Mouse (Mus musculus): ENCODE results near the gene Kbtbd8. TPM values are rescaled to one million over a fixed set of nuclear protein-coding genes. Genes with fewer than 3 reads are reported as not detected.

The Kbtbd8 gene
- 4.7 and 6.2 TPM in 2 replicates for polyA plus RNA-seq (2014; fragmentation: Nextera tagmentation; extraction: Ambion mirVana)

GRCm38 (mm10) chr6:95116946-95117345, at the start of gene Kbtbd8:
Gene Kbtbd8, plus strand, starts transcription at chr6:95117240.
- peak within 1 kb of the TSS; percentile 52 for H3K9ac ChIP-seq (replicated peaks; ENCODE audit: low read depth, low read length)
- 22% methylated on average over 13 of the region's 13 CpGs for WGBS
- no peaks in the 10 kb centered on the region; the same call in 1 of the 2 replicates for H3K36me3 ChIP-seq (ENCODE audit: control insufficient read depth, insufficient read depth, low read length)
- peak within 1 kb of the TSS; percentile 63; the same call in 1 of the 2 replicates for H3K27ac ChIP-seq (ENCODE audit: low read length)
- H3K4me2 ChIP-seq (replicated peaks; ENCODE audit: low read depth, low read length): peak within 1 kb of the TSS; percentile 56
- ATAC-seq (ENCODE audit: insufficient number of reproducible peaks, insufficient read depth, low FRiP score, low read depth): no peak
- H3K4me3 ChIP-seq (ENCODE audit: low read depth, low read length): peak within 1 kb of the TSS; percentile 73
- H3K27me3 ChIP-seq (ENCODE audit: control insufficient read depth, insufficient read depth, low read length): 0 out of 2 replicates have a peak, but pooled peaks cover 2% of the 10 kb centered on the region
- no peaks in the 10 kb centered on the region for H3K9me3 ChIP-seq (ENCODE audit: control insufficient read depth, low read depth, low read length)
- H3K4me1 ChIP-seq (ENCODE audit: control insufficient read depth, insufficient read depth, low read length): peaks cover 3% of the 10 kb centered on the region; the same call in 1 of the 2 replicates

DNA sequence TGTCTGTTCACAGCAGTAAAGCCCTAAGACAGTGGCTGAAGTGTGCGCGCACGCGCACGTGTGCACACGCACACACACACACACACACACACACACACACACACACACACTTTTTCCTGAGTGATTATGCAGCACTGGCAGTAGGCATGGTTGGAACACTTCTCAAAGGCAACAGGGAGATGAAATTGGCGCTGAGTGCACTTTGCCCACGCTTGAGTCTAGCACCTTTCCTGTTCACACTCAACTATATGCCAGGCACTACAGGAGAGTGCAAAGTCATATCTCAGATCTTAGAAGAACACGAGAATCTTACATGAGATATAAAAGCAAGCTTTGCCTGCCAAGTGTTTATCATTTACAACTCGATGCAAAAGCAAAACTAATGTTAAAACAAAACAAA, 47.3 kb upstream of the Kbtbd8 start:
- Histone ChIP-seq H3K9me3 (ENCODE audit: control insufficient read depth, low read depth, low read length) (no peaks in the 10 kb centered on the region), H3K27me3 (ENCODE audit: control insufficient read depth, insufficient read depth, low read length) (no peaks in the 10 kb centered on the region), H3K9ac (replicated peaks; ENCODE audit: low read depth, low read length) (no peak overlapping the region), H3K27ac (ENCODE audit: low read length) (no peak overlapping the region), H3K4me3 (ENCODE audit: low read depth, low read length) (no peak overlapping the region), H3K4me1 (ENCODE audit: control insufficient read depth, insufficient read depth, low read length) (no peaks in the 10 kb centered on the region), H3K4me2 (replicated peaks; ENCODE audit: low read depth, low read length) (no peak overlapping the region), H3K36me3 (ENCODE audit: control insufficient read depth, insufficient read depth, low read length) (no peaks in the 10 kb centered on the region)
- ATAC-seq (ENCODE audit: insufficient number of reproducible peaks, insufficient read depth, low FRiP score, low read depth): no peak
- 88% methylated on average over 10 of the region's 10 CpGs for WGBS

DNA sequence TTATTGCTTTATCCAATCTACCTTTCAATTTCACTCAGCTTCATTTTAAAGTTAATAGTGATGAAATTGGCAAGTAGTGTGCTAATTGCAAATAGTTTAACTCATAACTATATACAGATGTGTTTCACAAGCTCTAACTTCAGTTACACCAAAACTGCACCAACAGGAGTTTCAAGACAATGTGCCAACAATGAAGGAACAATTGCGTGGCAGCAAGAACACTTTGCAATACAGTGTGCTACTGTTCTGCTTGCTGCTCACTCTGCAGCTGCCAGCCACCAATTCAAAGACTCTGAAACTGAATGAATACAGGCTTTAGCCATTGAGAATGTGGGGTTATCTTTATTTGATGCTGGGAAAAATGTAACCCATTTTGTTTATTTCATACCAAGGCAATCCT, 31.8 kb upstream of the Kbtbd8 start:
- Histone ChIP-seq H3K36me3 (ENCODE audit: control insufficient read depth, insufficient read depth, low read length) (no peaks in the 10 kb centered on the region), H3K27me3 (ENCODE audit: control insufficient read depth, insufficient read depth, low read length) (no peaks in the 10 kb centered on the region), H3K4me2 (replicated peaks; ENCODE audit: low read depth, low read length) (no peak overlapping the region), H3K9ac (replicated peaks; ENCODE audit: low read depth, low read length) (no peak overlapping the region), H3K4me1 (ENCODE audit: control insufficient read depth, insufficient read depth, low read length) (no peaks in the 10 kb centered on the region), H3K9me3 (ENCODE audit: control insufficient read depth, low read depth, low read length) (no peaks in the 10 kb centered on the region), H3K4me3 (ENCODE audit: low read depth, low read length) (no peak overlapping the region), H3K27ac (ENCODE audit: low read length) (no peak overlapping the region)
- 79% methylated on average over 1 of the region's 1 CpGs for WGBS
- ATAC-seq (ENCODE audit: insufficient number of reproducible peaks, insufficient read depth, low FRiP score, low read depth): no peak

- WGBS: 70% methylated on average over 6 of the region's 6 CpGs
- H3K27ac ChIP-seq (ENCODE audit: low read length): no peak overlapping the region
- H3K27me3 ChIP-seq (ENCODE audit: control insufficient read depth, insufficient read depth, low read length): no peaks in the 10 kb centered on the region
- no peak overlapping the region for H3K9ac ChIP-seq (replicated peaks; ENCODE audit: low read depth, low read length)
- no peaks in the 10 kb centered on the region for H3K4me1 ChIP-seq (ENCODE audit: control insufficient read depth, insufficient read depth, low read length)
- no peaks in the 10 kb centered on the region for H3K36me3 ChIP-seq (ENCODE audit: control insufficient read depth, insufficient read depth, low read length)
- no peak for ATAC-seq (ENCODE audit: insufficient number of reproducible peaks, insufficient read depth, low FRiP score, low read depth)
- no peaks in the 10 kb centered on the region for H3K9me3 ChIP-seq (ENCODE audit: control insufficient read depth, low read depth, low read length)
- no peak overlapping the region for H3K4me2 ChIP-seq (replicated peaks; ENCODE audit: low read depth, low read length)
- H3K4me3 ChIP-seq (ENCODE audit: low read depth, low read length): no peak overlapping the region
Measured at GRCm38 (mm10) chr6:95087154-95087846, 29.7 kb upstream of the Kbtbd8 start.

GRCm38 (mm10) chr6:95088075-95088474, 29.0 kb upstream of the Kbtbd8 start:
- ATAC-seq (ENCODE audit: insufficient number of reproducible peaks, insufficient read depth, low FRiP score, low read depth): no peak
- Histone ChIP-seq H3K4me2 (replicated peaks; ENCODE audit: low read depth, low read length) (no peak overlapping the region), H3K9ac (replicated peaks; ENCODE audit: low read depth, low read length) (no peak overlapping the region), H3K36me3 (ENCODE audit: control insufficient read depth, insufficient read depth, low read length) (no peaks in the 10 kb centered on the region), H3K9me3 (ENCODE audit: control insufficient read depth, low read depth, low read length) (no peaks in the 10 kb centered on the region), H3K4me1 (ENCODE audit: control insufficient read depth, insufficient read depth, low read length) (no peaks in the 10 kb centered on the region), H3K27me3 (ENCODE audit: control insufficient read depth, insufficient read depth, low read length) (no peaks in the 10 kb centered on the region), H3K4me3 (ENCODE audit: low read depth, low read length) (no peak overlapping the region), H3K27ac (ENCODE audit: low read length) (no peak overlapping the region)
- WGBS: 48% methylated on average over 4 of the region's 4 CpGs

- no peaks in the 10 kb centered on the region for H3K27me3 ChIP-seq (ENCODE audit: control insufficient read depth, insufficient read depth, low read length)
- H3K36me3 ChIP-seq (ENCODE audit: control insufficient read depth, insufficient read depth, low read length): no peaks in the 10 kb centered on the region
- H3K4me2 ChIP-seq (replicated peaks; ENCODE audit: low read depth, low read length): no peak overlapping the region
- no peaks in the 10 kb centered on the region for H3K9me3 ChIP-seq (ENCODE audit: control insufficient read depth, low read depth, low read length)
- H3K9ac ChIP-seq (replicated peaks; ENCODE audit: low read depth, low read length): no peak overlapping the region
- H3K4me3 ChIP-seq (ENCODE audit: low read depth, low read length): no peak overlapping the region
- 51% methylated on average over 2 of the region's 2 CpGs for WGBS
- peaks cover 4% of the 10 kb centered on the region; the same call in 1 of the 2 replicates for H3K4me1 ChIP-seq (ENCODE audit: control insufficient read depth, insufficient read depth, low read length)
- H3K27ac ChIP-seq (ENCODE audit: low read length): no peak overlapping the region
- no peak for ATAC-seq (ENCODE audit: insufficient number of reproducible peaks, insufficient read depth, low FRiP score, low read depth)
Measured at GRCm38 (mm10) chr6:95094695-95095094, 22.3 kb upstream of the Kbtbd8 start.

DNA sequence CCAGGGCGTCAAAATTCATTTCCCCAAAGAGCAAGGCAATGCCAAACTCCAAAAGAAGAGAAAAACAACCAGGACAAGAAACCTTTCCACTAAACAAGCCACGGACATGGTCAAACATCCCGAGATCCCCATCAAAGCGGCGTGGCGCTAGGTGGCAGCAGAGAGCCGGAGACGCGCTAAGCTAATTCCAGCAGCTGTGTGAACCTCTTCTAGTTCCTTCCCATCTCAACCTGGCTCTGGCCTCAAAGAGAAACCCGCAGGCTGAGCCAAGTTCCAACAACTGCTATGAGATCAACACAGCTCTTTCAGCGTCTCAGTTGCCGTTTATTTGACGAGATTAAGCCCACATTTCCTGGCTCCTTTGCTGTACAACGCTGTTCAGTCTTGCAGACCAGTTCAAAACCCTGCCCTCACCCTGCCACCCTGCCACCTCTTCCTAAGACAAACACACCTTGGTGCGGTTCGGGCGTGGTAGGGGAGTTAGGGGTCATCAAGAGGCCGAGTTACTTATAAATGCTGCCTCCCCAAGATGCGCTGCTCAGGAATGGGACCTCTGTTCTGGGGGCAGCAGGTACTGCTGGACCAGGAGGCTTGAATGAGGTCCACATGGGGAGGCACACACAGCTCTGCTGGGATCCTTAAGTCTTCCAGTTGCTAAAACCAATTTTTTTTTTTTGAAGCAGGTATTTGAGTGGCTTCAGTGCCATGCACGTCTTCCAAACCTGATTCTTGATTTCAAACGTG, 18.5 kb upstream of the Kbtbd8 start:
- H3K4me1 ChIP-seq (ENCODE audit: control insufficient read depth, insufficient read depth, low read length): peaks cover 4% of the 10 kb centered on the region; the same call in 1 of the 2 replicates
- no peak overlapping the region for H3K9ac ChIP-seq (replicated peaks; ENCODE audit: low read depth, low read length)
- H3K27me3 ChIP-seq (ENCODE audit: control insufficient read depth, insufficient read depth, low read length): no peaks in the 10 kb centered on the region
- no peak overlapping the region for H3K4me2 ChIP-seq (replicated peaks; ENCODE audit: low read depth, low read length)
- no peaks in the 10 kb centered on the region for H3K36me3 ChIP-seq (ENCODE audit: control insufficient read depth, insufficient read depth, low read length)
- no peak overlapping the region for H3K4me3 ChIP-seq (ENCODE audit: low read depth, low read length)
- 16% methylated on average over 21 of the region's 21 CpGs for WGBS
- ATAC-seq (ENCODE audit: insufficient number of reproducible peaks, insufficient read depth, low FRiP score, low read depth): peak; percentile 86
- no peaks in the 10 kb centered on the region for H3K9me3 ChIP-seq (ENCODE audit: control insufficient read depth, low read depth, low read length)
- H3K27ac ChIP-seq (ENCODE audit: low read length): no peak overlapping the region; the same call in 1 of the 2 replicates

DNA sequence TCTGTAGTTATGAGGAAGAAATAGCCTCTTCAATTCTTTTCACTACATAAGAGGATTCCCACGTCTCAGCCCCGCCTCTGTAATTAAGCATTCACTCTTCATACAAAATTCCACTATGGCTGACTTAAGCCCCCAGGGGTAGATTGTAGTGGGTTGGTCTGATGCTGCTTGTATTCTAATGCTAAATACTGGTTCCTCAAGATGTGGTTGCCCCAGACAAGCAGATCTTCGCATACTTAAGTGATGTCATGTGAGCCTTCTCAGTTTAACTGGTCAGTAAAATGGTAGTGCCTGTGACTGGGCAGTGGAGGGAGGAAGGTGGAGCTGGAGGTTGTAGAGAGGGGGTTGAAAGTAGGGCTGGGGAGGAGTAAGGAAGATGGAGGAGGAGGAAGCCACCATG, 13.3 kb upstream of the Kbtbd8 start:
- peaks cover 2% of the 10 kb centered on the region; the same call in 1 of the 2 replicates for H3K4me1 ChIP-seq (ENCODE audit: control insufficient read depth, insufficient read depth, low read length)
- no peak overlapping the region for H3K9ac ChIP-seq (replicated peaks; ENCODE audit: low read depth, low read length)
- ATAC-seq (ENCODE audit: insufficient number of reproducible peaks, insufficient read depth, low FRiP score, low read depth): no peak
- no peak overlapping the region for H3K27ac ChIP-seq (ENCODE audit: low read length)
- WGBS: 67% methylated on average over 3 of the region's 3 CpGs
- H3K27me3 ChIP-seq (ENCODE audit: control insufficient read depth, insufficient read depth, low read length): no peaks in the 10 kb centered on the region
- H3K4me2 ChIP-seq (replicated peaks; ENCODE audit: low read depth, low read length): no peak overlapping the region
- H3K36me3 ChIP-seq (ENCODE audit: control insufficient read depth, insufficient read depth, low read length): no peaks in the 10 kb centered on the region
- no peak overlapping the region for H3K4me3 ChIP-seq (ENCODE audit: low read depth, low read length)
- no peaks in the 10 kb centered on the region for H3K9me3 ChIP-seq (ENCODE audit: control insufficient read depth, low read depth, low read length)
